Mouse (Mus musculus) CD4-positive, CD25-positive, alpha-beta regulatory T cell, adult 4 months (primary cell): Measurements from ENCODE around the gene Mgst3. TPM values are rescaled to one million over a fixed set of nuclear protein-coding genes. Genes with fewer than 3 reads are reported as not detected.
"Not testable (repeated sequence)": the region's sequence is repeated elsewhere in the genome, so short reads cannot be mapped to it uniquely, and the experiment has no call there.

Source experiments
- ATAC-seq: one replicate; pipeline ENCODE4 v1.8.0; 2017
- polyA plus RNA-seq, 2 experiments: library from polyadenylated mRNA; unstranded; fragments of 100-300 nt; shearing (Covaris generic); gene quantifications; one replicate each; pipeline ENCODE4 v1.2.1; 2017

Gene Mgst3
- polyA plus RNA-seq, 2 experiments from 2014 or later: 3.8 to 5.1 TPM

DNA sequence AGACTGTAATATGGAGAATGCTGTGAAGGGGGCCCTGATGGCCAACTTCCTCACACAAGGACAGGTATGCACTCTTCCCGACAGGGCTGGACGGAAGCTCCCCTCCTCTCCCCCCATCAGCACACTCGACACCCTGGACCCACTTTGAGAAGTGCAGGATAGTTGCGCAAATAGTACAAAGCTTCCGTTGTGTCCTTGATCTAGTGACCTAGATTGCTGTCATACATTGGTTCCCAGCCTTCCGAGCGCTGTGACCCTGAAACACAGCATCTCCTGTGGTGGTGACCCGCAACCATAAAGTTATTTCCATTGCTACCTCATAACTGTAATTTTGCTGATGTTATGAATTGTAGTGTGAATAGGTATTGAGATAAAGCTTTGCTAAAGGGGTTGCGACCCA is 36.3 kb downstream of the Mgst3 start:
- no peak for ATAC-seq

DNA sequence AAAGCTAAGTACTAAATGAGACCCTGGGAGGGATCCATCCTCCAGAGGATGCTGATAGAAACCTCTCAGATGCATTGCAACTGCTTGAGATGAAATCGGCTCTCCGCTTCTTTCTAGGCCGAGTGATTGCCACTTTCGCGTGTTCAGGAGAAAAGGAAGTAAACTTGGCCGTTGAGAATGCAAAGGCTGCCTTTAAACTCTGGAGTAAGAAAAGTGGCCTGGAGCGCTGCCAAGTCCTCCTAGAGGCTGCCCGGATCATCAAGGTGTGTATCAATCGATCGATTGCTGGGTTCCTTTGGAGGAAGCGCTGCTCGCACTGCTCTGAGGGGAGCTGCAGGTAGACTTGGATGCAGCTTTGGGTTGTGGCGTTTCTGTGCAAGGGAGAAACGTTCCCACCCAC is 41.2 kb downstream of the Mgst3 start:
- ATAC-seq: no peak

DNA sequence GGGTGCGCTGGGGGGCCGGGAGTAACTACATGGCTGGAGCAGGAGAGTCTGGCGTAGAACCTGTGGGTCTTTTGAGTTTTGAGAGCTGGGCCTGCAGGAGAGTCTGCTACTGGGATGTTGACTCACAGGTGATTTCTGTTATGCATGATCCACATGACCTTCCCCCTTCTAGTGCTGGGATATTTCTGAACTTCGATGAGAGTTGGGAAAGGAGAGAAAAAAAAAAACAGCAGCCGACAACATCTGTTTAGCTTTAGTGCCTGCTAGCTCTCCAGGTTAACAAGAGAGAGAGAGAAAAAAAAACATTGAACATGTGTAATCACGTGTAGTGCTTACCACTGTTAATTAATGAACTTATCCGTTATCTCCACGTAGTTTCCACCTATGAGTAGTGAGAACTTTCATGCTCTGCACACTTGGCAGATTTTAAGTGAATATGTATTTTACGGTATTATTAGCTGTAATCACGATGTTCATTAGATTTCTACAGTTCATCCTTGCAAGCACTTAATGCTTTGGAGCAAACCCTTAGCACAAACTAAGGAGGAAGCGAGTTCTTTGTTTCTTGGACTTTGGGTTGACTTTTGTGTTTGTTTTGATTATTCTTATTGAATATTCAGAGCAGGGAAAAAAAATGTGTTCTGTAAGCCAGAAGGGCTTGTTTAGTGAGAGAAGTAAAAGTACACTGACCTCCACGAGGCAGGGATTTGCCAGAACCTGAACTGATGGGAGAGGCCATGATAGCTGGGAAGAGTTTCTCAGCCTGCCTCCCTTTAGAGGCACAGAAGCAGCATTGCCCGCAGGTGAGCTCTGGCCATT is 42.8 kb downstream of the Mgst3 start:
- ATAC-seq: peak; percentile 5

DNA sequence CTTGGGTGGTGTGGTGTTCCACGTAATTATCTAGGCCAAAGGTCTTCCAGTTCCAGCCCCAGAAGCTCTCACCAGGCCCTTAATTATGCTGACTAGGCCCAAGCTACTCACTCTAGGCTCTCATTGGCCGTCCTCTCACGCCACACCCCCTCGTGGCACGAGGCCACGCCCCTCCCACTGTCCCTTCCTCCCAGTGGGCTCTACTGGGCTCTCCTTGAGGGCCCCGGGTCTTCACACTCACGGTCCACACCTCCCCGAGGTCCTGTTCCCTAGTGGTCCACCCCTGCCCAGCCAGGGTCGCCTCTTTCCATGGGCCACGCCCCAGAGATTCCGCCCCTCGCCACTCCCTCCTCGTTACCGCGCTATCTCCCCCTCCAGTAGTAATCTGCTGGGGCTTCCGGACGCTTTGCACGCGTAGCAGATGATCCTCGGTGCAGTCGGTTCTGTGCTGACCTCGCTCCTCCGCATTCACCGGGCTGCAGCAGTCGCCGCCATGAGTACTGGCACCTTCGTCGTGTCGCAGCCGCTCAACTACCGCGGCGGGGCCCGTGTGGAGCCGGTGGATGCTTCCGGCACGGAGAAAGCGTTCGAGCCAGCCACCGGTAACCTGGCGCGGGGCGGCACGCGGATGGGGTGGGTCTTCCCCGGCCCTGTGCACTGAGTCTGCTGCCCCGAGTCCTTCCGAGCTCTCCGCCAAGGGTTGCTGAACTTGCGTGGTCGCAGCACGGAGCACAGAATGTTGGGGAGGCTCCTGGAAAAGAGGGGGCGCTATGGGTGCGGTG is 43.6 kb downstream of the Mgst3 start, which contains the start of gene Aldh9a1:
Gene Aldh9a1, plus strand, starts transcription at position 177 of the 782 bp plus-strand sequence.
- ATAC-seq: peak; percentile 95

DNA sequence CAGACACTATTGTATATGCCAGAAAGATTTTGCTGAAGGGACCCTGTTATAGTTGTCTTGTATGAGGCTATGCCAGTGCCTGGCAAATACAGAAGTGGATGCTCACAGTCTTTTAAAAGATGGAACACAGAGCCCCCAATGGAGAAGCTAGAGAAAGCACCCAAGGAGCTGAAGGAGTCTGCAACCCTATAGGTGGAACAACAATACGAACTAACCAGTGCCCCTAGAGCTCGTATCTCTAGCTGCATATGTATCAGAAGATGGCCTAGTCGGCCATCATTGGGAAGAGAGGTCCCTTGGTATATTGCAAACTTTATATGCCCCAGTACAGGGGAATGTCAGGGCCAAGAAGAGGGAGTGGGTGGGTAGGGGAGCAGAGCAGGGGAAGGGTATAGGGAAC is 44.4 kb downstream of the Mgst3 start:
- not testable (repeated sequence) for ATAC-seq

DNA sequence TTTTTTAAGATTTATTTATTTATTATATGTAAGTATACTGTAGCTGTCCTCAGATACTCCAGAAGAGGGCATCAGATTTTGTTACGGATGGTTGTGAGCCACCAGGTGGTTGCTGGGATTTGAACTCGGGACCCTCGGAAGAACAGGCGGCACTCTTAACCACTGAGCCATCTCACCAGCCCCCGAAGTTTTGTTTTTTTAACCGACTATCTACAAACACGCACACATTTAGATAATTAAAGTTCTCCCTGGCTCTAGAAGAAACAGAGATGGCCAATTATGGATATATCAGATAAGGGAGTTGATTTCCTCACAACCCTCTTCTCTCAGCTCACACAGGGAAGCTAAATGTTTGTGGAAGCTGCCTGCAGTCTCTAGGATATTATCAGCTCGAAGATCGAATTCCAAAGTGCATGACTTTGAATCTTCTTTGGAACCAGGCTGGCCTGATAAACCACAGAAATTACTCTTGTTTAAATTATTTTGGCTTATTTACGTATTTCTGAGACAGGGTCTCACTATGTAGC is 47.6 kb downstream of the Mgst3 start:
- not testable (repeated sequence) for ATAC-seq

DNA sequence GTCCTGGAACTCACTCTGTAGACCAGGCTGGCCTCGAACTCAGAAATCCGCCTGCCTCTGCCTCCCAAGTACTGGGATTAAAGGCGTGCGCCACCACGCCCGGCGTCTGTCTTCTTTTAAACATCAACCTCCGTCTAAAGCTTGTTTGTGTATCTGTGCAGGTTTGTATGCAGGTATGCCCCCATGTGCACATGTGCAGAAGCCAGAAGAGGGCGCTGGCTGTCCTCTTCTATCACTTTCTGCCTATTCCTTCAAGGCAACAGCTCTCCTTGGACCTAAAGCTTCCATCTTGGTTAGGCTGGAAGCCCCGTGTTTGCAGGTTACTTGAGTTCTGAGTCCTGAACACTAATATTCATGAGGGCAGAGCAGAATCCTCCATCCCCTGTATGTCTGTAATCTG is 50.8 kb downstream of the Mgst3 start:
- ATAC-seq: no peak

DNA sequence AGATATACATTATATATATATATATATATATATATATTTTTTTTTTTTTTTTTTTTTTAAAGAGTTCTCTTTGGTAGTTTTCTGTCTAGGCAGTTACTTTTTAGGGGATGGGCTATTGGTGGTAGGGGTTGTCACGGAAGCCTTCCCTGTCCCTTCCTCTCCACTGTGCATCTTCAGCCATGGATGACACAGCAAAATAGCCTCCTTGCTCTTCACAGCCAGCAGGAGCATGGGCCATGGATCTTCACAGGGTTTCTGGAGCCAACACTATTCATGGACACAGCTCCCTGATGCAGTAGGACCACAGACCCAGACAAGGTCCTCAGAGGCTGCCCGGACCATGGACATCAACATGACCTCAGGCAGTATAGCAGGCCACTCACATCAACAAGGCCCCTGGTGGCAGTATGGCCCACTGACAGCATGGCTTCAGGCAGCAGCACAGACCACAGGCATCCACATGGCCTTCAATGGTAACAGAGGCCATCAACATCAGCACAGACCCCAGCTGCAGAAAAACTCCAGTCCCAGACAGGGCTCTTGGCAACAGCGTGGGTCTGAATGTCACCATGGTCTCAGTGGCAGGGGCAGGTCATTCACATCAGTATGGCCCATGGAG is 52.6 kb downstream of the Mgst3 start:
- no peak for ATAC-seq

DNA sequence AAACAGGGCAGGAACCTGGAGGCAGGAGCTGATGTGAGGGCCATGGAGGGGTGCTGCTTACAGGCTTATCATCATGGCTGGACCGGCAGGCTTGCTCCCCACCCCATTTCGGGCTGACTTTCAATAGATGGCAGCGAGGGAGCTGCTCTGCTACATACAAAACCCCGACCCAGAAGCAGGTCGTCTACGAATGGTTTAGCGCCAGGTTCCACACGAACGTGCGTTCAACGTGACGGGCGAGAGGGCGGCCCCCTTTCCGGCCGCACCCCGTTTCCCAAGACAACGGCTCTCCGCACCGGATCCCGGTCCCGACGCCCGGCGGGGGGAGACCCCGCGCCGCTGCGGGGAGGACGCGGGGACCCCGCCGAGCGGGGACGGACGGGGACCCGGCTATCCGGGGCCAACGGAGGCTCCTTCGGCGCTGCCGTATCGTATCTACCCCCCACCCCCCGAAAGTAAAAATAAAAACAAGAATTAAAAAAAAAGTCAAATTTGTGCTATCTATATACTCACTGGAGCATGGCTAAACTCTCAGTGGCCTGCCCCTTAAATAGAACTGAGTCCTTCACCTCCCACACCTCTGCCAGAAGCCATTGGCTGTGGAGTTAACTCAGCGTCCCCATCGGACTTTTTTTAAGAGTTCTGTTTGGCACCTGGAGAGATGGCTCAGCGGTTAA is 53.4 kb downstream of the Mgst3 start:
- peak; percentile 35 for ATAC-seq

DNA sequence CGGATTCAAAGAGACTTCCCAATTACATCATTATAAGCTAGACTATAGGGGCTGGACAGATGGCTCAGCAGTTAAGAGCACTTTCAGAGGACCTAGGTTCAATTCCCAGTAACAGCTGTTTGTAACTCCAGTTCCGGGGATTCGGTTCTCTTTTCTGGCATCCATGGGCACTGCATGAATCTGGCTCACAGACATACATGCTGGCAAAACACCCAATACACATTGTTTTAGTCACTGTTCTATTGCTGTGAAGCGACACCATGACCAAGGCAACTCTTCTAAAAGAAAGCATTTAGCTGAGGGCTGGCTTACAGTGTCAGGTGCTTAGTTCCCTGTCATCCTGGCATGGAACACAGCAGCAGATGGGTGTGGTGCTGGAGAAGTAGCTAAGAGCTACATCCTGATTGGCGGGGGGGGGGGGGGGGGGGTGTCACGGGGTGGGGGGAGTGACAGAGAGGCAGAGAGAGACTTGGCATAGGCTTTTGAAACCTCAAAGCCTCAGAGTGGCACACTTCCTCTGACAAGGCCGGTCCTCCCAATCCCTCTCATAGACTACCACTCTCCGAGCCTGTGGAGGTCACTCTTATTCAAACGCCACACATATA is 54.4 kb downstream of the Mgst3 start:
- no peak for ATAC-seq

DNA sequence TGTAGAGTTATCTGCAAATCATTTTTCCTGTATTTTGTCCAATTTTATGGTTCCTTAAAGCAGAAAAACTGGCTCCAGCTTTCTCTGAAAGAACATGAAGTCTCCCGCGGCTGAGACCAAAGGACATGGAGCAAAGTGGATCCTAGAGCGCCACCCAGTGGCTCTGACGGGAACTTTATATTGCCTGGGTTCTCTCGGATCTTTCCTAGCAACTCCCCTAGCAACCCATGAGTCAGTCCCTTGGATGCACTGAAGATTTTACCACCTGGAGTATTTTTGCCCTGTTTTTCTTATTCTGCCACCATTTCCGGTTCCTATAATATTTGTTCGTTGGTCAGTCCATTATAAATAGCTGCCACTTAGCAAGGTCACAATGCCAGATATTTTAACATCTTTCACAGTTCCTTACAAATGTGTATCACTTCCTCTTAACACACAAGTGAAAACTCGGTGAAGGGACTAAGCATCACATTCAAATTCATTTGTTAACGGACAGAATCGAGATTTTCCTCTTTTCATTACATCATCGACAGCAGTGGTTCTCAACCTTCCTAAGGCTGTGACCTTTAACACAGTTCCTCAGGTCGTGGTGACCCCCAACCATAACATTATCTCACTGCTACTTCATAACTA is 56.1 kb downstream of the Mgst3 start:
- peak; percentile 90 for ATAC-seq

DNA sequence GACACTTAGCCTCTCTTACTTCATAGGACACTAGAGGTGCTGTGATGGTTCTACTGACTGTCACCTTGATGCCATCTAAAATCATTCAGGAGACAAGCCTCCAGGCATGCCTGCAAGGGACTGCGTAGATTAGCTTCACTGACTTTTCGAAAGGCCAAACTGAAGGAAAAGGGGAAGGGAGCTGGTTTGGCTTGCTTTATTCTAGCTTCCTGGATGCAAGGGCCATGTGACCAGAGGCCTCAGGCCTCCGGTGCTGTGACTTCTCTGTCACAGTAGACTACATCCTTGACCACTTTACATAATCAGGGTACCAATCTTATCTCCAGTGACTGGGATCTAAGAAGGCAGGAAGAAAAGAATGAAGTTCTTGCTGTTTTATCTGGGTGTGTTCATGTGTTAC is 57.2 kb downstream of the Mgst3 start:
- ATAC-seq: no peak

DNA sequence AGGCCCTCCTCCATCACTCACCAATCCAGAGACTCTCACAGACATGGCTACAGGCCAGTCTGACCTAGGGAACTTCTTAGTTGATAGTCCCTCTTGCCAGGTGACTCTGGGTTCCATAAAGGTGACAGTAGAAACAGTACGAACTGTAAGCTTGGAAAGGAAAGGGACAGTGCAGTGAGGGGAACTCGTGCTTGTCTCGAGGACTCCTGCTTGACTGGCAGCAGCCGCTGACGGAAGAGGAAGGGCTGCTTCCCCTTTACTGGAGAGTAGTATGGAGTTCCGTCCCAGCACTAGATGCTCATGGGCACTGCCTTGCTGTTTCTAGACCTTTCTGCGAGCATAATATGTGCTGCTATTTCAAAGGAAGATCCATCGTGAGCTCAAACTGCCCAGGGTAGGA is 62.5 kb downstream of the Mgst3 start:
- no peak for ATAC-seq

DNA sequence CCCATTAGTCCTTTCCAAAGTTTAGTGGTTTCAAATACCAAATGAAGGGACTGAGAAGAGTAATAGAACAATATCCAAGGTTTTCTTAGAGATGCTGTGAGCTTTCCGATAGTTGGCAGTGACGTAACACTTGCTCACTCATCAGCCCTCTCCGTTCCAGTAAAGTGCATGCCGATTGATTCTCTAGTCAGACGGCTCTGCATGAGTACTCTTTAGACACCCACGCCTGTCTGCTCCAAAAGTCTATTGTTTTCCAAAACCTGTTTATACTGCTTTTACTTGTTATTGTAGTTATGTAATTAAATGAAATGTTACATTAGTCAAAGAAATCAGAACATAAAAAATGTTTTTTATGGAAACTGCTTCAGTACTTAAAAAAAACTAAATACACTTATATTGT is 64.9 kb downstream of the Mgst3 start:
- no peak for ATAC-seq

Other genes with a start within 250 kb of the Mgst3 start
- 10 to 100 TPM; 24.0 to 35.0 TPM for gene Uck2, start 108.5 kb downstream of the Mgst3 start, polyA plus RNA-seq
- 100 to 1,000 TPM; 102 to 115 TPM for gene Tmco1, start 85.5 kb downstream of the Mgst3 start, polyA plus RNA-seq
- 10 to 100 TPM; 70.3 to 93.0 TPM for gene Aldh9a1, start 43.9 kb downstream of the Mgst3 start, polyA plus RNA-seq
- not detected for gene Lrrc52, start 72.9 kb upstream of the Mgst3 start, polyA plus RNA-seq
- not detected for gene Rxrg, start 204.5 kb upstream of the Mgst3 start, polyA plus RNA-seq